Mouse (Mus musculus) stomach, embryonic 14.5 days (tissue): ENCODE measurements around the gene Supt5. TPM values are rescaled to one million over a fixed set of nuclear protein-coding genes. Genes with fewer than 3 reads are reported as not detected.

Experiments used
- ATAC-seq: fragments of 200-750 bp; cut with Nextera tagmentation; 2 replicates; pipeline ENCODE4 v1.8.0; 2017; ENCODE audit warnings: low read depth, moderate TSS enrichment; ENCODE audit not compliant: insufficient number of reproducible peaks, insufficient read depth, low FRiP score
- H3K27ac ChIP-seq: fragments of 300-500 bp; sonication (generic); 2 replicates; pipeline ENCODE4 v1.5.1; 2014; ENCODE audit warnings: mild to moderate bottlenecking, low read length, moderate library complexity, mixed read lengths
- H3K27me3 ChIP-seq: fragments of 300-500 bp; sonication (generic); 2 replicates; pipeline ENCODE4 v1.6.1; 2014; ENCODE audit warnings: low read length, control low read depth, mixed read lengths; ENCODE audit not compliant: control insufficient read depth, insufficient read depth
- H3K36me3 ChIP-seq: fragments of 300-500 bp; sonication (generic); 2 replicates; pipeline ENCODE4 v1.6.1; 2014; ENCODE audit warnings: mild to moderate bottlenecking, control low read depth, low read length, moderate library complexity, mixed read lengths; ENCODE audit not compliant: control insufficient read depth, insufficient read depth
- H3K4me1 ChIP-seq: fragments of 300-500 bp; sonication (generic); 2 replicates; pipeline ENCODE4 v1.6.1; 2014; ENCODE audit warnings: low read length, control low read depth, mixed read lengths; ENCODE audit not compliant: control insufficient read depth, insufficient read depth
- H3K4me2 ChIP-seq: fragments of 300-500 bp; sonication (generic); replicated peaks from 2 replicates; pipeline ENCODE4 v1.6.1; 2014; ENCODE audit warnings: low read depth, low read length, control low read depth
- H3K4me3 ChIP-seq: fragments of 300-500 bp; sonication (generic); 2 replicates; pipeline ENCODE4 v1.5.1; 2014; ENCODE audit warnings: low read depth, low read length, control low read depth
- H3K9ac ChIP-seq: fragments of 300-500 bp; sonication (generic); replicated peaks from 2 replicates; pipeline ENCODE4 v1.6.1; 2014; ENCODE audit warnings: low read depth, mild to moderate bottlenecking, control low read depth, low read length, moderate library complexity, mixed read lengths
- H3K9me3 ChIP-seq: fragments of 300-500 bp; sonication (generic); 2 replicates; pipeline ENCODE4 v1.6.1; 2016; ENCODE audit warnings: low read depth, low read length, control low read depth; ENCODE audit not compliant: control insufficient read depth
- WGBS: fragments of 180-500 bp; shearing (Covaris S2); extraction: QIAGEN DNeasy Blood & Tissue Kit; methylation state at CpG from one replicate; pipeline ENCODE4 v1.1.7; 2014; 5-methylcytosine and 5-hydroxymethylcytosine counted together
- polyA plus RNA-seq: library from polyadenylated mRNA; unstranded; fragments of >200 nt; fragmentation: Nextera tagmentation; extraction: Ambion mirVana; gene quantifications from 2 replicates; pipeline ENCODE4 v1.2.1, GENCODE M21; 2014

The Supt5 gene
- polyA plus RNA-seq, 1 experiment from 2014 or later: 71.7 TPM

- Histone ChIP-seq H3K9me3 (no peaks in the 10 kb centered on the region), H3K36me3 (peaks cover 54% of the 10 kb centered on the region), H3K4me1 (peaks cover 8% of the 10 kb centered on the region; the same call in 1 of the 2 replicates), H3K9ac (no peak overlapping the region), H3K4me3 (no peak overlapping the region), H3K27me3 (no peaks in the 10 kb centered on the region), H3K27ac (no peak overlapping the region), H3K4me2 (no peak overlapping the region)
- WGBS: 56% methylated on average over 9 of the region's 9 CpGs
- ATAC-seq: no peak
Measured at GRCm38 (mm10) chr7:28309737-28310136, 28.8 kb downstream of the Supt5 start.

- no peak overlapping the region for H3K4me2 ChIP-seq
- peaks cover 14% of the 10 kb centered on the region for H3K4me1 ChIP-seq
- peaks cover 48% of the 10 kb centered on the region for H3K36me3 ChIP-seq
- no peak overlapping the region for H3K9ac ChIP-seq
- peaks cover 6% of the 10 kb centered on the region; the same call in 1 of the 2 replicates for H3K27me3 ChIP-seq
- 90% methylated on average over 8 of the region's 8 CpGs for WGBS
- no peak overlapping the region for H3K4me3 ChIP-seq
- ATAC-seq: no peak
- no peaks in the 10 kb centered on the region for H3K9me3 ChIP-seq
- H3K27ac ChIP-seq: no peak overlapping the region
Measured at GRCm38 (mm10) chr7:28306216-28306615, 32.3 kb downstream of the Supt5 start.

GRCm38 (mm10) chr7:28305641-28306040 is 32.9 kb downstream of the Supt5 start:
- Histone ChIP-seq H3K4me3 (no peak overlapping the region), H3K27ac (no peak overlapping the region), H3K4me1 (peaks cover 8% of the 10 kb centered on the region), H3K9ac (no peak overlapping the region), H3K36me3 (peaks cover 48% of the 10 kb centered on the region), H3K27me3 (peaks cover 9% of the 10 kb centered on the region; the same call in 1 of the 2 replicates), H3K4me2 (no peak overlapping the region), H3K9me3 (no peaks in the 10 kb centered on the region)
- ATAC-seq: no peak
- WGBS: 93% methylated on average over 10 of the region's 10 CpGs

- Histone ChIP-seq H3K4me2 (peak within 1 kb of the TSS; percentile 40), H3K27me3 (peaks cover 14% of the 10 kb centered on the region), H3K27ac (no peak within 1 kb of the TSS), H3K9me3 (no peaks in the 10 kb centered on the region), H3K9ac (no peak within 1 kb of the TSS; the same call in 1 of the 2 replicates), H3K4me3 (peak within 1 kb of the TSS; percentile 22), H3K4me1 (peaks cover 6% of the 10 kb centered on the region), H3K36me3 (peaks cover 16% of the 10 kb centered on the region)
- 2% methylated on average over 30 of the region's 30 CpGs for WGBS
- peak; percentile 73; the same call in 1 of the 2 replicates for ATAC-seq
Measured at GRCm38 (mm10) chr7:28301616-28302433, 36.7 kb downstream of the Supt5 start, which contains the start of gene Dll3. Dll3 (minus strand) TSS chr7:28302238.

- H3K9ac ChIP-seq: no peak overlapping the region
- H3K4me3 ChIP-seq: no peak overlapping the region
- H3K4me1 ChIP-seq: peaks cover 6% of the 10 kb centered on the region
- ATAC-seq: no peak
- H3K9me3 ChIP-seq: no peaks in the 10 kb centered on the region
- H3K36me3 ChIP-seq: no peaks in the 10 kb centered on the region
- no peak overlapping the region; the same call in 1 of the 2 replicates for H3K4me2 ChIP-seq
- H3K27me3 ChIP-seq: peaks cover 18% of the 10 kb centered on the region
- 28% methylated on average over 43 of the region's 43 CpGs for WGBS
- no peak overlapping the region for H3K27ac ChIP-seq
Measured at GRCm38 (mm10) chr7:28298837-28299625, 39.5 kb downstream of the Supt5 start.

GRCm38 (mm10) chr7:28294481-28294880 is 44.1 kb downstream of the Supt5 start:
- Histone ChIP-seq H3K9me3 (no peaks in the 10 kb centered on the region), H3K9ac (peak overlapping the region; percentile 38; the same call in 1 of the 2 replicates)
- peak; percentile 44 for ATAC-seq

GRCm38 (mm10) chr7:28290638-28291590 is 47.6 kb downstream of the Supt5 start, which contains the start of gene Selenov:
Selenov (minus strand) TSS chr7:28291186.
- no peak within 1 kb of the TSS for H3K9ac ChIP-seq
- H3K27me3 ChIP-seq: peaks cover 39% of the 10 kb centered on the region; the same call in 1 of the 2 replicates
- ATAC-seq: peak; percentile 59
- no peaks in the 10 kb centered on the region for H3K9me3 ChIP-seq
- peak within 1 kb of the TSS; percentile 48 for H3K4me2 ChIP-seq
- no peaks in the 10 kb centered on the region; the same call in 1 of the 2 replicates for H3K4me1 ChIP-seq
- H3K36me3 ChIP-seq: no peaks in the 10 kb centered on the region
- 1% methylated on average over 52 of the region's 52 CpGs for WGBS
- H3K4me3 ChIP-seq: peak within 1 kb of the TSS; percentile 23
- H3K27ac ChIP-seq: no peak within 1 kb of the TSS

More at GRCm38 (mm10) chr7:28294481-28294880, 44.1 kb downstream of the Supt5 start:
- Histone ChIP-seq H3K4me3 (peak overlapping the region; percentile 42), H3K27ac (no peak overlapping the region), H3K36me3 (no peaks in the 10 kb centered on the region), H3K4me1 (no peaks in the 10 kb centered on the region; the same call in 1 of the 2 replicates), H3K4me2 (peak overlapping the region; percentile 77), H3K27me3 (peaks cover 31% of the 10 kb centered on the region; the same call in 1 of the 2 replicates)
- WGBS: 4% methylated on average over 50 of the region's 63 CpGs
